Mouse (Mus musculus): ENCODE results near the gene Ehmt2.

Gene Ehmt2

DNA sequence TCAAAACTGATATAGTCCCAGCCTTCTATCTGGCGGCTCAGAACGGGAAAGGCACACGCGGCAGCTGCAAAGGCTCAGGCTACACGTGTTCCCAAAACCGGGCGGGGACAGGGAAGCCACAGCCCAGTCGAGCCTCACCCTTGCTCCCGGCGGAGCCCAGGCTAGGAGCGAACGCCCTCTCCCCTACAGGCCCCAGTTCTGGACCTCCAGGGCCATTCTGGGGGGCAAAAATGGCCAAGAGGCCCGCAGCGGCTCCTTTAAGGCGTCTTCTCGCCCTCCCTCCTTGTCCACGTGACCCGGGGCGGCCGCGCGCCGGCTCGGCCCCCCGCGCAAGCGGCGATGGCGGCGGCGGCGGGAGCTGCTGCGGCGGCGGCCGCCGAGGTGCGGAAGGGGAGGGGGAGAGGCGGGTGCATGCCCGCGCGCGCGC, at the start of gene Ehmt2, which contains the start of gene C2:
TSS of gene Ehmt2 (plus strand) at position 310 of the 427 bp plus-strand sequence.
TSS of gene C2 (minus strand) at position 106 of the 427 bp plus-strand sequence.
- DNase-seq = peak; percentile 88 to 91

DNA sequence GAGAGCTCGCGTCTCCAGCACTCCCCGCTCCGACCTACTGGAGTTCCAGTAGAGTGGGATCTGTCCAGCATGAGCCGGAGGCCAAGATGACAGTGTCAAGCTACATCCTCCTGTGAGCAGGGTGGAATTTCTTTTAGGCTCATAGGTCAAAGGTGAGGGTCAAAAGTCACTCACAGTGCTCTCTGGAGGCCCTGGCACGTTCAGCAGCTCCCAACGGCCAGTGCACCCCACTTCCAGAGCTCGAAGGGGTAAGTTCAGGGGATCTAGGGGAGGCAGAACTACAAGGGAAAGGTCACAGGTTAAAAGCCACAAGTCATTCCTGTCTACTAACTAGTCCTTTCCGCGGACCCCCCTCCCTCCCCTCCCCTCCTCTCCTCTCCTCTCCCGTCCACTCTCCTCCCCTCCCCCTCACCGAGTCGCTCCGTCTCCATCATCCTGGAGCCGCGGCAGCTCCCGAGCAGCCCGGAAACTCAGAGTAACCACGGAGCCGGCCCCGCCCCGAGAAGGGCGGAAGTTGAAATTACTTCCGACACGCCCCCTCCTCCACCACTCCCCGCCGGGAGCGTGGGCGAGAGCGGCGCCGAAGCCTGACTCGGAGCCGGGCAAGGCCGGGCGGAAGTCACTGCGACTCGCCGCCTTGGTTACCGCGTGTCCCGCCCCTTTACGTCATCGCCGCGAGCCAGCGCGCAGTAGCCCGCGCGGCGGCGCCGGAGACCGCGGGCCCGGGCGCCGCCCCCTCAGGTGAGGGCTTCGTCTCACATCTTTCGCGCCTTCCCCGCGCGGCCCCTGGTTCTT, 48.4 kb upstream of the Ehmt2 start, which contains the start of the genes Skiv2l and Nelfe:
TSS of gene Skiv2l (minus strand) at position 489 of the 795 bp plus-strand sequence.
TSS of gene Nelfe (plus strand) at position 670 of the 795 bp plus-strand sequence.
- DNase-seq = peak; percentile 98 to 99

DNA sequence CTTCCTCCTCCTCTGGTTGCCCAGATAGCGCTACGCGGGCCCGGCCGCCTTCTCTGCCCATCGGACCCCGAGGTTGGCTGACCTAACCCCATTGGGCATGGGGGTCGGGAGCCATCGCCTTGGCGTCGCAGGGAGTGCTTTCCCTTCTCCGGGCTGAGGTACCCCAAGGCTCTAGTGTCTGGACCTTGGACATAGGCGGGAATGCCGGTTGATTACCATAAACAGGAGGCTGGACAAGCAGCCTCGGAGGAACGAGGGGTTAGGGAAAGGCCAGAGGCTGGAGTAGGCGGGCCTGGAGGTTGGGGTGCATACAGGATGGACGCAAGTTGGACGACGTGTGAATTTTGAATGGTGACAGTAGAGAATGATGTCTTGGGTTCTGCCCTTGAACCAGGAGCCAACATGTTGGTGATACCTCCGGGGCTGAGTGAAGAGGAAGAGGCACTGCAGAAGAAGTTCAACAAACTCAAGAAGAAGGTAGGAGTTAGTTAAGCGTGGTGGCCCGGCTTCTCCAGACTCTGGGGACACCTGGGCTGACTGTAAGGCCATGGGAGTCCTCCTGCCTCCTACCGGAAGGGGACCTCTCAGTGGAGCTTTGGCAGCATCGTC, 47.6 kb upstream of the Ehmt2 start:
- no peak for DNase-seq

GRCm38 (mm10) chr17:34853511-34853910, 44.8 kb upstream of the Ehmt2 start:
- no peak for DNase-seq

DNA sequence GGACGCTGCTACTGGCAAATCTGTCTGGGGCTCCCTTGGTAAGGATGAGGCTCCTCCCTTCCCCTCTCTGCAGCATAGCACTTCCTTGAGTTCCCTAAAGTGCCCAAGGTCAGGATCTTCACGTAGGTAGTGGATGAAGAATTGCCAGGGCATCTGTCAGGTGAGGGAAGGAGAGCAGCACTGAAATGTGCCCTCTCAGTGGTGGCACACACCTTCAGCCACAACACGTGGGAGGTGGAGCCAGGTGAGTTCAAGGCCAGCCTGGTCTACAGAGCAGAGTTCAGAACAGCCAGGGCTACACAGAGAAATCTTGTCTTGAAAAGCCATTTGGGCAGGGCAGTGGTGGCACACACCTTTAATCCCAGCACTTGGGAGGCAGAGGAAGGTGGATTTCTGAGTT, 43.5 kb upstream of the Ehmt2 start:
- DNase-seq = no peak

DNA sequence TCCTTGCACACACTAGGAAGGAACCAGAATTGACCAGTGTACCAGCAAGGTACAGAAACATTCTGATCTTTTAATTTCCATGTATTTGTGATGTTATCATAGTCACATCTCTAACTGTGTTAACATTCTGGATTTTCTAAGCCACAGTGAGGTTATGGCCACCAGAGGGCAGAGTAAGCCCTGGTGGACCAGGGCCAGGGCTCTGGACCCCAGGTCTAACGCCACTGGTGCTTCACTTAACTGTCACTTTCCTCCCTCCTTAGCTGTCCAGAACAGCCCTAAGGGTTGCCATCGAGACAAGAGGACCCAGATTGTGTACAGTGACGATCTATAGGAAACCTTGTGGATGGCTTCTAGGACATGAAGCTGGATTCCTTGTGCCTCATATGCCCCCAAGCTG, 42.4 kb upstream of the Ehmt2 start:
- peak; percentile 38 to 66 for DNase-seq

DNA sequence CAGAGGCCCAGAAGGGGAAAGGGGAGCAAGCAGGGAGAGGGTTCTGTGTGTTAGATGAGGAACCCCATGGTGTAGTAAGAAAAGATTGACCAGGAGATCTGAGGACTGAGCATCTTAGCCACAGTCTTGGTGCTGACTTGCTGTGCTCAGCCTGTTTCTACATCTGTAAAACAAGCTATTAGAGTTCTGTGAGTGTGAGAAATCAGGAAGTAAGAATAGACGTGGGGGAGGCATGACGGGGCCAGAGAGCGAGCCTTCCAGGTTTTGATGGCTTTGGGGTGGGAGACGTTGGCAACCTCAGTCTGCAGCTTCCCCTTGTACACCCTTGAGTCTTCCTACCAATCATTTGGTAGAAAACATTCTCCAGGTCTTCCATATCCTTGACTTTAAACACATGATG, 39.6 kb upstream of the Ehmt2 start:
- no peak for DNase-seq

DNA sequence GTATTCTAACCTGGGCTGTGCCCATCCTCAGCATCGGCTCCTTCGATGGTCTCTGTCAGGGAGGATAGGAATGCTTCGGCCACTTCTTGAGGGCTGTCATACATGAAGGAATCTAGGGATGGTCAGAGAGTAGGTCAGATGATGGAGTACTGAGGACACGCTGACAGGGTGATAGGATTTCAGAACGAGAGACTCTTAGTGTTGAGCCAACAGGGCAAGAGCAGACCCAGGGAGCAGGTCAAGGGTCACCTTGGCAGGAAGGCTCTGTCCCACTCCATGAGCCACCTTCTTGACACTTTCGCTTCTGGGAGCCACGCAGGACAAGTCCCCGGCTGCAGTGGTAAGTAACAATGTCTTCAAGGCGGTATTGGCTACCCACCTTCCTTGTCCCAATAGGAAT, 37.8 kb upstream of the Ehmt2 start:
- no peak for DNase-seq

DNA sequence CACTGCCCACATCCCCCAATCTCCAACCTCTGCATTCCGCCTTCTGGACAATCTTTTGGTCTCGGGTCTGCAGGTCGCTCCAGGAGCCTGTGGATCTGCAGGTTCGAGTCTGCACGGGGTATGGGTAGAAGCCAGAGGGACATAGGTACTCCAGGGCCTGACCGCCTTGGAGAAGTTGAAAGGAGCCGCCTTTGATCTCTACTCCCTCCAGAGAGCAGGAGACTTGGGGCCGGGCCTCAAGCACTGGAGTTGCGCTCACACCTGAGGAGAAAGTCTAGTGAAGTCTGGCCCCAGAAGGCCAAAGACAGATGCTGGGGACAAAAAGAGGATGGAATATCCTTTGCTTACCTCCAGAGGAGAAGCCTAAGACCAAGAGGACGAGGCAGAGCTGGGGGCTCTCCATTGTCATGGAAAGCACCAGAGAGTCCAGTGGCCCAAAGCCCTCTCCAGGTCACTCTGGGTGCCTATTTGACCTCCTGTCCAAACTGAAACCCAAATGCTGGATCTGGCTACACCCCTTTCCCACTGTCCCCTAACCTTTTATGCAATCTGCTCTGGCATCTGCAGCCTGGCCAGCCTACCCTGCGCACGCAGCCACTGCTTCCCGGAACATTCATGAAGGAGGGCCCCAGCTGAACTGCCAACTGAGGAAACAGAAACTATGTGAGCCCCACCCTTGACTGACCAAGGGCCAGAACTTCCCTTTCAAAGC, 36.4 kb upstream of the Ehmt2 start:
- no peak for DNase-seq

- no peak for DNase-seq
Observed at GRCm38 (mm10) chr17:34862416-34863081, 35.7 kb upstream of the Ehmt2 start, which contains the start of gene Cfb. Gene Cfb (minus strand): TSS chr17:34862518.

GRCm38 (mm10) chr17:34865981-34866380, 32.3 kb upstream of the Ehmt2 start:
- no peak for DNase-seq

DNA sequence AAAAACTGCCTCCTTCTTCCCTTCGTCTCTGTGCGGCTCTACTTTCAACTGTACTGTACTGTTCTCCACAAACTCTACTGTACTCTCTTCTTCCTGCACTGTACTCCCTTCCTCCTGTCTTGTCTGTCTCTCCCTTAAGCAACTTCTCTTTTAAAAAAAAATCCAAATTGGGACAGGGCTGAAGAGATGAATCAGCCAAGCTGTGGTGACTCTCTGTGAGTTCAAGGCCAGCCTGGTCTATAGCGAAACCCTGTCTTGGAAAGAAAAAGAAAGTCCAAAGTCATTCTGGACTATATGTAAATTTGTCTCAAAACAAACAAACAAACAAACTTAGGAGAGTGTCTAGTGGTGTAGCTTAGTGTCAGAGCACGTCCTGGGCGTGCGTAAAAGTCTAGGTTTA, 23.9 kb upstream of the Ehmt2 start:
- DNase-seq = no peak

- DNase-seq = no peak
Observed at GRCm38 (mm10) chr17:34879336-34879879, 18.9 kb upstream of the Ehmt2 start, which contains the start of gene Zbtb12. Gene Zbtb12 (plus strand): TSS chr17:34879483.

- DNase-seq = no peak
Observed at GRCm38 (mm10) chr17:34881166-34881565, 17.1 kb upstream of the Ehmt2 start.

DNA sequence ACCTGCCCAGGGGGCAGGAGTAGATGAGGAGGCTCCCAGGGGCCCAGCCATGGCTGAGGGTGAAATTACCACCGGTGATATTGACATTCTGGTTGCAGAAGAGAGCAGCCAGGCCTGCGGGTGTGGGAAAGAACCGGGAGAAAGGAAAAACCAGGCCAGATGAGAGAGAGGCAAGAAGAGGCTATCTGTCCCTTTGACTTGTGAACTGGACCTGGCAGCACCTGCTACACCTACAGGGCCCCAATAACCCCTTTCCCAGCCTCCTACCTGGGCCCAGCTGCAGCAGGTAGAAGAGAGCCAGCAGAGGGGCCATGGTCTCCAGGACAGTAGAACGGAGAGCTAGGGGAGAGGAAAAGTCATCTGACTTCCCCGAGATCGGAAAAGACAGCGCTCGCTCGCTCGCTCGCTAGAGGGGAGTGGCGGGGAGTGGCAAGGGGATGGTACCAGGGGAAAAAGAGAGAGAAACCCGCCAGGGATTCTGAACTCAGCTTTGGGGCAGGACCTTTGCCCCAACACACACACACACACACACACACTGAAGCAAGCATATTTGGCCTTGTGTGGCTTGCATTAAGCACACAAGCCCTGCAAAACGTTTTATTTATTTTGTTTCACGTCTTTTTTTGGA, 16.5 kb upstream of the Ehmt2 start, which contains the start of gene Gm20547:
TSS of gene Gm20547 (minus strand) at position 360 of the 628 bp plus-strand sequence.
- no peak for DNase-seq

- DNase-seq = no peak
Observed at GRCm38 (mm10) chr17:34883332-34883731, 14.9 kb upstream of the Ehmt2 start.

DNA sequence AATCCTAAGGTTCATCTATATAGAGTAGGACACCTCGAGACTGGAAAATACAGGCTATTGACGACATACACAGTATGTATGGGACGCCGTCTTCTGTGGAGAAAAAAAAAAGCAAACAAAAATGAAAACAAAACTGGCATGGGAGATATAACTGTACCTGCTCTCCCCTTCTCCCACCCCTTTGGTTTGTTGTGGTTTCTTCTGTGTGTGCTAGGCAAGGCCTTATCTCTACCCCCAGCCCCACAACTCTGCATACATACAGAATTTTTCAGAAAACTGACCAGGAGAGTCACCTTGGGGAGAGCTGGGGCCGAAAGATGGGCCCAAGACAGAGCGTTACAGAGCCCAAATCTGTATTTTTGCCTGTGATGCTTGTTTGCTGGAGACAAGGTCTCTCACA, 13.6 kb upstream of the Ehmt2 start:
- no peak for DNase-seq

- no peak for DNase-seq
Observed at GRCm38 (mm10) chr17:34885615-34886014, 12.7 kb upstream of the Ehmt2 start.

DNA sequence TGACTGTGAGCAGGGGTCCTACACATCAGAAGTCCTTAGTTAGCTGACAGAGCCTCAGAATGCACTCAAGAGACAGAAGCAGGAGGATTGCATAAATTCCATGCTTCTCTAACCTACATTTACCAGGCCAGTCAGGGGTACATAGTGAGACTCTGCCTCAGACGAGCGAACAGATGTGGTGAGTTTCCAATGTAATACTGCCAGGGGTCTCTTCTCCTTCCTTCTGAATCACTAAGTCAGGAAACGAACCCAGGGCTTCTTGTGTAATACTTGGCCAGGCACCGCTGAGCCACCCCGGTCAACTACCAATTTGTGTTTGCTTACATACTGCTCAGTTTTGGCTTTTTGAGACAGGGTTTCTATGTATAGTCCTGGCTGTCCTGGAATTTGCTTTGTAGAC, 10.3 kb upstream of the Ehmt2 start:
- DNase-seq = no peak

GRCm38 (mm10) chr17:34890074-34890743, 8.1 kb upstream of the Ehmt2 start:
- no peak for DNase-seq

DNA sequence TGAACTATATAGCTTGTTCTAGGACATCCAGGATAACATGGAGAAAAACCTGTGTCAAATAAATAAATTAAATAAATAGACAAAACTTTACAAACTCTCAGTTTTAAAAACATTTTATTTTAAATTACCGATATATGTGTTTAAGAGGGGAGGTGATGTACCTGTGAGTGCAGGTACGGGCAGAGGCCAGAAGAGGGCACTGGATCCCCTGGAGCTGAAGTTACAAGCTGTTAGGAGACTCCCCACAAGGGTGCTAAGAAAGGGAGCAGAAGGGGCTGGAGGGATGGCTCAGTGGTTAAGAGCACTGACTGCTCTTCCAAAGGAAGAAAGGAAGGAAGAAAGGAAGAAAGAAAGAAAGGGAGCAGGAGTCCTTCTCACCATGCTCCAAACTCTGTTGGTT, 6.9 kb upstream of the Ehmt2 start:
- DNase-seq = no peak
